Mouse (Mus musculus) C2C12 (cell line): Measurements from ENCODE around the gene Mrps10.

ENCODE experiments used
- CEBPB ChIP-seq: IDR thresholded peaks from one replicate; pipeline ENCODE4 v1.6.1; 2011; ENCODE audit warnings: low read depth, mild to moderate bottlenecking, control low read depth, moderate library complexity
- CTCF ChIP-seq: IDR thresholded peaks from one replicate; pipeline ENCODE4 v1.5.1; 2011; ENCODE audit not compliant: control insufficient read depth, insufficient read depth, insufficient read length
- MYOG ChIP-seq: IDR thresholded peaks from one replicate; pipeline ENCODE4 v1.6.1; 2011; ENCODE audit not compliant: control insufficient read depth, insufficient read length; ENCODE audit errors: extremely low read depth
- USF1 ChIP-seq: IDR thresholded peaks from one replicate; pipeline ENCODE4 v1.6.1; 2011; ENCODE audit warnings: low read depth, mild to moderate bottlenecking, control low read depth, moderate library complexity

- TF ChIP-seq CTCF (no peak), CEBPB (no peak), MYOG (no peak), USF1 (no peak)
These were observed 14.6 kb downstream of the Mrps10 start for GRCm38 (mm10) chr17:47383266-47383665.
